Mouse (Mus musculus) embryo, embryonic 10.5 days (tissue): Measurements from ENCODE around the gene Gm7233.
"Not testable (repeated sequence)": the region's sequence is repeated elsewhere in the genome, so short reads cannot be mapped to it uniquely, and the experiment has no call there.

Experiments
- DNase-seq: peaks from one replicate; pipeline ENCODE4 v3.0.0-alpha.2; 2015; ENCODE audit warnings: low spot score

The Gm7233 gene

DNA sequence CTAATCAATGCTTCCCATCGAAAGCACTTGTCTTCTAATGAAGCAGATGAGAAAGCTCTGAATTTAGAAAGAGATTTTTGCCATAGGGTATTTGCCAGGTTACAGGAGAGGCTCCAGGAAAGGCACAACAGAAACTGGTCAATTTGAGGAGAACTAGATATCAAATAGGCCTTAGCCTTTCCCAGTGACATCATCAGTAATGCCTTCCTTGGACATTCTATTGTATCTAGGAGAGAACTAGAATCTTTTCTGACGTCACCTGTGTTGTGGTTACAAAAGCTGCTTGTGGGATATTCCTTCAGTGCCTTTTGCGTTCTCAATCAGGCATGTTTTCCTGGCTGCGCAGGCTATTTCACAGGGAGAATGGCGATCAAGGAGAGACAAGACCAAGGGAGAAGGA lies at the start of gene Gm7233:
TSS of gene Gm7233 (plus strand) at position 301 of the 400 bp plus-strand sequence.
- not testable (repeated sequence) for DNase-seq

- DNase-seq = not testable (repeated sequence)
Measured at GRCm38 (mm10) chr14:43167189-43167588, 12.5 kb upstream of the Gm7233 start.

- DNase-seq = not testable (repeated sequence)
Measured at GRCm38 (mm10) chr14:43167942-43168341, 11.7 kb upstream of the Gm7233 start.

DNA sequence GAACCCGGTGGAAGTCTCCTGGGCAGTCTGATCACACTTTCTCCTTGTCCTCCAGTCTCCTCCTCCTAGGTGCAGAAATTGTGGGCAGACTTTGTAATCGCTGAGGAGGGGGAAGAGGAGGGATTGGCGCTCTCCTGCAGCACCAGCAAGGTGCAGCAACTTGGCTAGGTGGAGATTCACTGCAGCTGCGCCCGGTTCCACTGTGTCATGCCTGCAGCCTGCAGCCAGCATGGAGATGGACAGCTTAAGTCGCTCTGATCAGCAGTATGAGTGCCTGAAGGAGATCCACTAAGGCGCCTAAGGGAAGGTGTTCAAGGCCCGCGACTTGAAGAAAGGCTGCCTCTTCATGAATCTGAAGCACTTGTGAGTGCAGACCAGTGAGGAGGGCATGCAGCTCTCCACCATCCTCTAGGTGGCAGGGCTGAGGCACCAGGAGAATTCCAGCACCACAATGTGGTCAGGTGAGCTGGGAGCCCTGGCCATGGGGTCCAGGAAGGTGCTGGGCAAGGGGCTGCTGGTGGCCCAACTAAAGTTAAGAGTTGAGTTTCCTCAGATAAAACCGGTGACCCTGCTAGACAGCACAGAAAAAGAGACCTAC lies 11.0 kb upstream of the Gm7233 start:
- not testable (repeated sequence) for DNase-seq

DNA sequence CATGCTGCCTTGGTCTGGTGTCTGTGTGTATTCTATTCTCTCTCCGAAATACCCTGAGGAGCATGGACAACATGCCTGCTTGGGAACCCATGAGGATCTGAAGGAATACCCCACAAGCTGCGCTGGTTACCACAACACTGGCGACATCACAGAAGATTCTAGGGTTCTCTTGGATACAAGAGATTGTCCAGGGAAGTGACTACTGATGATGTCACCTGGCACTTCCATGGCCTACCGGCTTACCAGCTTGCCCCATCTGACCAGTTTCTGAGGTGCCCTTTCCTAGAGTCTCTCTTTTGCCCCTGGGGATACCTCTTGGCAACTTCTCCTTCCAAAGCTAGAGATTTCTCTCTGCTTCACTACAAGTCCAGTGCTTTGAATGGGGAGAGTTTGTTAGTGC lies 55.5 kb downstream of the Gm7233 start, which contains the start of gene Gm8122:
TSS of gene Gm8122 (minus strand) at position 101 of the 400 bp plus-strand sequence.
- DNase-seq = not testable (repeated sequence)
